Mouse (Mus musculus) embryonic facial prominence, embryonic 14.5 days (tissue): ENCODE measurements at regions not wholly inside any gene's neighbourhood (a gene's known extent, or its start where the extent isn't known, plus 50 kb on each side); places are given as distances from the start of the nearest gene placed in this dataset.

Source experiments
- ATAC-seq: fragments of 200-750 bp; cut with Nextera tagmentation; 2 replicates; pipeline ENCODE4 v1.8.0; 2017; ENCODE audit warnings: low read depth, moderate number of reproducible peaks, moderate TSS enrichment
- DNase-seq: peaks from one replicate; pipeline ENCODE4 v3.0.0-alpha.2; 2015; ENCODE audit warnings: low spot score
- H3K27ac ChIP-seq: fragments of 300-500 bp; sonication (generic); replicated peaks from 2 replicates; pipeline ENCODE4 v1.5.1; 2014; ENCODE audit warnings: low read depth, mild to moderate bottlenecking, low read length, moderate library complexity
- H3K27me3 ChIP-seq: fragments of 300-500 bp; sonication (generic); replicated peaks from 2 replicates; pipeline ENCODE4 v1.6.1; 2014; ENCODE audit warnings: low read length; ENCODE audit not compliant: control insufficient read depth, insufficient read depth
- H3K36me3 ChIP-seq: fragments of 300-500 bp; sonication (generic); 2 replicates; pipeline ENCODE4 v1.6.1; 2014; ENCODE audit warnings: low read length, mixed read lengths; ENCODE audit not compliant: control insufficient read depth, insufficient read depth
- H3K4me1 ChIP-seq: fragments of 300-500 bp; sonication (generic); 2 replicates; pipeline ENCODE4 v1.6.1; 2014; ENCODE audit warnings: antibody characterized with exemption, low read length; ENCODE audit not compliant: control insufficient read depth, insufficient read depth
- H3K4me2 ChIP-seq: fragments of 300-500 bp; sonication (generic); 2 replicates; pipeline ENCODE4 v1.6.1; 2014; ENCODE audit warnings: low read depth, mild to moderate bottlenecking, low read length, moderate library complexity, mixed read lengths
- H3K4me3 ChIP-seq: fragments of 300-500 bp; sonication (generic); 2 replicates; pipeline ENCODE4 v1.5.1; 2014; ENCODE audit warnings: low read depth, mild to moderate bottlenecking, low read length
- H3K9ac ChIP-seq: fragments of 300-500 bp; sonication (generic); 2 replicates; pipeline ENCODE4 v1.6.1; 2014; ENCODE audit warnings: low read depth, mild to moderate bottlenecking, low read length, moderate library complexity, mixed read lengths
- H3K9me3 ChIP-seq: fragments of 300-500 bp; sonication (generic); 2 replicates; pipeline ENCODE4 v1.6.1; 2016; ENCODE audit warnings: low read length; ENCODE audit not compliant: control insufficient read depth
- WGBS: fragments of 180-500 bp; shearing (Covaris S2); extraction: QIAGEN DNeasy Blood & Tissue Kit; methylation state at CpG from one replicate; pipeline ENCODE4 v1.1.7; 2014; 5-methylcytosine and 5-hydroxymethylcytosine counted together

- Histone ChIP-seq H3K27me3 (no peaks in the 10 kb centered on the region), H3K4me1 (0 out of 2 replicates have a peak, but pooled peaks cover 3% of the 10 kb centered on the region), H3K9me3 (no peaks in the 10 kb centered on the region), H3K4me2 (no peak overlapping the region), H3K9ac (no peak overlapping the region), H3K36me3 (no peaks in the 10 kb centered on the region), H3K27ac (no peak overlapping the region), H3K4me3 (no peak overlapping the region)
- DNase-seq = no peak
- no peak for ATAC-seq
- WGBS = 91% methylated on average over 6 of the region's 6 CpGs
These were observed 228.3 kb upstream of the Lyplal1 start for GRCm38 (mm10) chr1:186345449-186345848.

GRCm38 (mm10) chr1:186342931-186343506, 225.9 kb upstream of the Lyplal1 start:
- H3K36me3 ChIP-seq = no peaks in the 10 kb centered on the region
- no peaks in the 10 kb centered on the region for H3K27me3 ChIP-seq
- ATAC-seq (no peak), DNase-seq (no peak)
- 28% methylated on average over 2 of the region's 2 CpGs for WGBS
- H3K4me3 ChIP-seq = no peak overlapping the region
- no peak overlapping the region for H3K27ac ChIP-seq
- 0 out of 2 replicates have a peak, but pooled peaks cover 3% of the 10 kb centered on the region for H3K4me1 ChIP-seq
- H3K9me3 ChIP-seq = no peaks in the 10 kb centered on the region
- no peak overlapping the region for H3K9ac ChIP-seq
- H3K4me2 ChIP-seq = no peak overlapping the region

- no peak for ATAC-seq
- H3K27ac ChIP-seq = no peak overlapping the region
- DNase-seq = no peak
- 81% methylated on average over 1 of the region's 1 CpGs for WGBS
- no peaks in the 10 kb centered on the region for H3K4me1 ChIP-seq
- H3K27me3 ChIP-seq = no peaks in the 10 kb centered on the region
- no peak overlapping the region for H3K4me2 ChIP-seq
- H3K4me3 ChIP-seq = no peak overlapping the region
- no peak overlapping the region for H3K9ac ChIP-seq
- H3K36me3 ChIP-seq = no peaks in the 10 kb centered on the region
- no peaks in the 10 kb centered on the region for H3K9me3 ChIP-seq
These were observed 225.3 kb upstream of the Lyplal1 start for GRCm38 (mm10) chr1:186342391-186342790.

GRCm38 (mm10) chr1:186341878-186342277, 224.8 kb upstream of the Lyplal1 start:
- H3K4me2 ChIP-seq = no peak overlapping the region
- H3K4me3 ChIP-seq = no peak overlapping the region
- DNase-seq (peak; percentile 79), ATAC-seq (peak; percentile 55; the same call in 1 of the 2 replicates)
- no peaks in the 10 kb centered on the region for H3K9me3 ChIP-seq
- WGBS = 64% methylated on average over 3 of the region's 3 CpGs
- no peaks in the 10 kb centered on the region for H3K36me3 ChIP-seq
- H3K9ac ChIP-seq = no peak overlapping the region
- H3K27ac ChIP-seq = no peak overlapping the region
- H3K4me1 ChIP-seq = no peaks in the 10 kb centered on the region
- H3K27me3 ChIP-seq = no peaks in the 10 kb centered on the region

GRCm38 (mm10) chr1:186340701-186341100, 223.6 kb upstream of the Lyplal1 start:
- no peak for ATAC-seq
- 73% methylated on average over 3 of the region's 3 CpGs for WGBS

GRCm38 (mm10) chr1:186317285-186317684, 200.2 kb upstream of the Lyplal1 start:
- ATAC-seq (no peak), DNase-seq (no peak)
- Histone ChIP-seq H3K27ac (no peak overlapping the region), H3K4me2 (no peak overlapping the region), H3K4me1 (peaks cover 8% of the 10 kb centered on the region; the same call in 1 of the 2 replicates), H3K36me3 (no peaks in the 10 kb centered on the region), H3K9me3 (no peaks in the 10 kb centered on the region), H3K9ac (no peak overlapping the region), H3K4me3 (no peak overlapping the region), H3K27me3 (no peaks in the 10 kb centered on the region)
- WGBS = 85% methylated on average over 2 of the region's 2 CpGs

More at GRCm38 (mm10) chr1:186340701-186341100, 223.6 kb upstream of the Lyplal1 start:
- DNase-seq = no peak
- H3K9ac ChIP-seq = no peak overlapping the region
- H3K4me1 ChIP-seq = no peaks in the 10 kb centered on the region
- H3K27me3 ChIP-seq = no peaks in the 10 kb centered on the region
- no peak overlapping the region for H3K4me3 ChIP-seq
- no peaks in the 10 kb centered on the region for H3K9me3 ChIP-seq
- H3K4me2 ChIP-seq = no peak overlapping the region
- H3K27ac ChIP-seq = no peak overlapping the region
- H3K36me3 ChIP-seq = no peaks in the 10 kb centered on the region

GRCm38 (mm10) chr1:186314180-186314579, 197.1 kb upstream of the Lyplal1 start:
- Histone ChIP-seq H3K27me3 (no peaks in the 10 kb centered on the region), H3K4me2 (no peak overlapping the region), H3K27ac (no peak overlapping the region), H3K4me1 (peaks cover 8% of the 10 kb centered on the region; the same call in 1 of the 2 replicates), H3K9me3 (no peaks in the 10 kb centered on the region), H3K9ac (no peak overlapping the region), H3K36me3 (no peaks in the 10 kb centered on the region), H3K4me3 (no peak overlapping the region)
- 59% methylated on average over 4 of the region's 4 CpGs for WGBS
- peak; percentile 81 for ATAC-seq
- peak; percentile 81 for DNase-seq

GRCm38 (mm10) chr1:186312698-186313097, 195.6 kb upstream of the Lyplal1 start:
- no peak overlapping the region for H3K4me2 ChIP-seq
- H3K4me3 ChIP-seq = no peak overlapping the region
- DNase-seq (peak; percentile 72), ATAC-seq (peak; percentile 58; the same call in 1 of the 2 replicates)
- H3K36me3 ChIP-seq = no peaks in the 10 kb centered on the region
- WGBS = 78% methylated on average over 9 of the region's 9 CpGs
- no peaks in the 10 kb centered on the region; the same call in 1 of the 2 replicates for H3K27me3 ChIP-seq
- no peaks in the 10 kb centered on the region for H3K9me3 ChIP-seq
- H3K4me1 ChIP-seq = peaks cover 8% of the 10 kb centered on the region; the same call in 1 of the 2 replicates
- no peak overlapping the region for H3K9ac ChIP-seq
- no peak overlapping the region for H3K27ac ChIP-seq

- Histone ChIP-seq H3K9ac (no peak overlapping the region), H3K4me2 (no peak overlapping the region), H3K27ac (no peak overlapping the region; the same call in 1 of the 2 replicates), H3K4me1 (peaks cover 8% of the 10 kb centered on the region; the same call in 1 of the 2 replicates), H3K36me3 (no peaks in the 10 kb centered on the region), H3K9me3 (no peaks in the 10 kb centered on the region), H3K4me3 (no peak overlapping the region), H3K27me3 (no peaks in the 10 kb centered on the region; the same call in 1 of the 2 replicates)
- WGBS = 66% methylated on average over 7 of the region's 7 CpGs
- ATAC-seq (no peak), DNase-seq (no peak)
These were observed 194.9 kb upstream of the Lyplal1 start for GRCm38 (mm10) chr1:186312008-186312407.
